In genomic region chr2:50295562-50295961, GRCm38 (mm10) we compare ENCODE assay signal across 8 mouse cellular contexts. TPM values are rescaled to one million over a fixed set of nuclear protein-coding genes. Genes with fewer than 3 reads are reported as not detected.
A peak's percentile ranks its signal among the peaks of the same experiment; 100 is the strongest.
DNase-seq lines count a peak whose midpoint lies in the region; ATAC-seq and TF ChIP-seq lines count a peak whose summit lies in the region.

No protein-coding gene starts in this region.

- peaks cover 20% of the 10 kb centered on the region for H3K4me1 ChIP-seq in heart, embryonic 15.5 days (replicated peaks)
- peaks cover 2% of the 10 kb centered on the region in 2 experiments; a peak in 1 of 4 replicates for H3K4me1 ChIP-seq in ES-E14 (ENCODE audit: control insufficient read depth in 2 of 2, insufficient read depth in 2 of 2, low read length in 2 of 2, poor library complexity in 1 of 2)
- peaks cover 16% of the 10 kb centered on the region for H3K4me1 ChIP-seq in forebrain, embryonic 16.5 days (replicated peaks; ENCODE audit: control insufficient read depth, insufficient read depth, low read length)
- H3K4me1 ChIP-seq in midbrain, embryonic 10.5 days, result peaks cover 30% of the 10 kb centered on the region

- WGBS in heart, embryonic 15.5 days, result 26% methylated on average over 5 of the region's 5 CpGs
- 44% methylated on average over 5 of the region's 5 CpGs for WGBS in forebrain, embryonic 16.5 days
- 46% methylated on average over 5 of the region's 5 CpGs for WGBS in midbrain, embryonic 10.5 days

- no peaks in the 10 kb centered on the region for H3K27me3 ChIP-seq in heart, embryonic 15.5 days
- no peaks in the 10 kb centered on the region for H3K27me3 ChIP-seq in forebrain, embryonic 16.5 days (replicated peaks; ENCODE audit: control insufficient read depth, insufficient read depth, low read length)
- no peaks in the 10 kb centered on the region for H3K27me3 ChIP-seq in midbrain, embryonic 10.5 days (ENCODE audit: low read depth, poor library complexity, severe bottlenecking)

- H3K27ac ChIP-seq in heart, embryonic 15.5 days, result no peak overlapping the region
- no peak overlapping the region for H3K27ac ChIP-seq in ES-E14 (ENCODE audit: insufficient read depth, low read depth, low read length, poor library complexity, severe bottlenecking)
- H3K27ac ChIP-seq in forebrain, embryonic 16.5 days (ENCODE audit: low read length), result no peak overlapping the region
- peak overlapping the region; percentile 98 for H3K27ac ChIP-seq in midbrain, embryonic 10.5 days (replicated peaks)

- no peak for ATAC-seq in heart, embryonic 15.5 days (replicated peaks; ENCODE audit: insufficient number of reproducible peaks, insufficient read depth, low FRiP score, low read depth)
- ATAC-seq in forebrain, embryonic 16.5 days, result no peak

- peak overlapping the region; percentile 69 for H3K4me2 ChIP-seq in heart, embryonic 15.5 days
- H3K4me2 ChIP-seq in forebrain, embryonic 16.5 days (ENCODE audit: low read length), result peak overlapping the region; percentile 73

- no peak for DNase-seq in heart, adult 9 months (ENCODE audit: low spot score in 2 of 2)
- no peak for DNase-seq in ES-E14 (ENCODE audit: low read depth, low spot score)
- DNase-seq in midbrain, embryonic 10.5 days (ENCODE audit: low spot score), result no peak
- DNase-seq in cerebellum, adult 11-12 months, result no peak
- no peak for DNase-seq in layer of hippocampus, adult 9-11 months
- no peak for DNase-seq in adrenal gland, postnatal 4 days (ENCODE audit: low spot score in 2 of 2)

- peak overlapping the region; percentile 86 for H3K4me3 ChIP-seq in heart, embryonic 15.5 days
- peak overlapping the region; percentile 91 to 93 for H3K4me3 ChIP-seq in ES-E14 (ENCODE audit: insufficient read depth in 1 of 2, low read depth in 1 of 2, low read length in 2 of 2, poor library complexity in 1 of 2, severe bottlenecking in 1 of 2)
- H3K4me3 ChIP-seq in forebrain, embryonic 16.5 days (replicated peaks; ENCODE audit: low read length), result peak overlapping the region; percentile 87
- H3K4me3 ChIP-seq in midbrain, embryonic 10.5 days, result peak overlapping the region; percentile 94

- H3K36me3 ChIP-seq in heart, embryonic 15.5 days, result peaks cover 9% of the 10 kb centered on the region
- H3K36me3 ChIP-seq in ES-E14 (ENCODE audit: control insufficient read depth, insufficient read depth, low read length, poor library complexity, severe bottlenecking), result peaks cover 4% of the 10 kb centered on the region
- H3K36me3 ChIP-seq in forebrain, embryonic 16.5 days (ENCODE audit: control insufficient read depth, insufficient read depth), result peaks cover 6% of the 10 kb centered on the region
- peaks cover 19% of the 10 kb centered on the region for H3K36me3 ChIP-seq in midbrain, embryonic 10.5 days

- no peaks in the 10 kb centered on the region for H3K9me3 ChIP-seq in heart, embryonic 15.5 days (replicated peaks)
- no peaks in the 10 kb centered on the region for H3K9me3 ChIP-seq in ES-E14 (ENCODE audit: control insufficient read depth, insufficient read depth, low read depth, low read length)
- no peaks in the 10 kb centered on the region for H3K9me3 ChIP-seq in forebrain, embryonic 16.5 days (ENCODE audit: control insufficient read depth, low read length)
- H3K9me3 ChIP-seq in midbrain, embryonic 10.5 days (replicated peaks), result no peaks in the 10 kb centered on the region

- in situ Hi-C loops in ES-E14 (cut with MboI; ENCODE audit: low sequenced_read_pairs in 2 of 2, unreplicated experiment in 2 of 2), result no loop called here

- H3K9ac ChIP-seq in heart, embryonic 15.5 days, result peak overlapping the region; percentile 60
- H3K9ac ChIP-seq in ES-E14 (ENCODE audit: insufficient read depth, low read depth, low read length, poor library complexity, severe bottlenecking), result peak overlapping the region; percentile 38
- peak overlapping the region; percentile 39 for H3K9ac ChIP-seq in forebrain, embryonic 16.5 days (replicated peaks; ENCODE audit: low read depth, low read length)

TF ChIP-seq in ES-E14, 5 proteins besides CTCF, POLR2A, EP300 and RAD21:
- TF ChIP-seq ZC3H11A (IDR thresholded peaks at IDR 0.05; ENCODE audit: borderline replicate concordance, low read depth, low read length) (no peak), MAFK (IDR thresholded peaks at IDR 0.05; ENCODE audit: insufficient read depth, low read depth, low read length) (no peak), ZNF384 (IDR thresholded peaks at IDR 0.05; ENCODE audit: low read depth, low read length) (no peak), HCFC1 (IDR thresholded peaks at IDR 0.05; ENCODE audit: borderline replicate concordance, insufficient read depth, low read length) (no peak)
TF ChIP-seq in ES-E14: peak in this region for 0.

RNA-seq across cellular contexts. Expression of gene Mmadhc, which starts 1.0 kb away (rescaled TPM):
- polyA plus RNA-seq in heart, embryonic 15.5 days (2015; fragmentation: Nextera tagmentation; extraction: Ambion mirVana), result 119 and 127 TPM in 2 replicates
- 47.1 and 57.5 TPM in 2 replicates for total RNA-seq in ES-E14 (2012; rRNA removed)
- 150 and 156 TPM in 2 replicates for polyA plus RNA-seq in forebrain, embryonic 16.5 days (2015; fragmentation: Nextera tagmentation; extraction: Ambion mirVana)
- polyA plus RNA-seq in midbrain, embryonic 10.5 days (2016; fragmentation: Nextera tagmentation; extraction: Ambion mirVana), result 166 and 170 TPM in 2 replicates
- total RNA-seq in adrenal gland, postnatal 4 days (2021), result 100 to 1,000 TPM; 101 to 112 TPM
